Mouse (Mus musculus) small intestine, adult 2 months (tissue): ENCODE measurements around the gene Gm11172.

ENCODE experiments used
- CTCF ChIP-seq: fragments of 200-500 bp; IDR thresholded peaks from 2 replicates; pipeline ENCODE4 v1.5.1; 2012; ENCODE audit warnings: low read depth, mild to moderate bottlenecking, control low read depth, inconsistent platforms, low read length, moderate library complexity, mixed read lengths; ENCODE audit not compliant: insufficient replicate concordance, insufficient read length; ENCODE audit errors: extremely low read depth
- POLR2A ChIP-seq: fragments of 200-500 bp; IDR thresholded peaks from 2 replicates; pipeline ENCODE4 v1.6.1; 2012; ENCODE audit warnings: low read depth, mild to moderate bottlenecking, control low read depth, inconsistent platforms, low read length, moderate library complexity

- TF ChIP-seq POLR2A (no peak), CTCF (no peak)
These were observed 48.7 kb downstream of the Gm11172 start for GRCm38 (mm10) chr16:10861408-10861807.
